Mouse (Mus musculus): Measurements from ENCODE around the gene Nanos2. TPM values are rescaled to one million over a fixed set of nuclear protein-coding genes. Genes with fewer than 3 reads are reported as not detected.
A peak's percentile ranks its signal among the peaks of the same experiment; 100 is the strongest.

The Nanos2 gene
- polyA plus RNA-seq, 1 experiment from 2014 or later = 0.28 TPM

DNA sequence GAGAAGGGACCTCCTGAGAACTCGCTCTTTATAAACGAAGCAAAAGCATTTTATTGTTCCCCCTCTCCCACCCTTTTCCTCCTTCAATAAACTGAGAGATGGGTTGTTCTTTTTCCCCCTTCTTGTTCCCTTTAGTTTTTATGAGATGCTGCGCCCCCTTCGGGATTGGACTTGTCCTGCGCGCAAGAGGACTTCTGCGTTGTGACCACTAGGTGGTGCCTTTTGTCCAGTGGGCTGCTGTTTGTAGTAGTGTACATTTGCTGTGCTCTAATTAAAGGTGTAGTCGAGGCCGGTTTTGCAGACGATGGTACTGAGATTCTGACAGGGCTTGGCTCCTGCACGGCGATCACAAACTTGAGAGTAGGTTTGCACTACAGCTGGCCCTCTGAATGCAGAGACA is 19.3 kb downstream of the Nanos2 start:
- no peaks in the 10 kb centered on the region for H3K27me3 ChIP-seq
- H3K4me1 ChIP-seq = peaks cover 47% of the 10 kb centered on the region
- peak overlapping the region; percentile 99 for H3K4me2 ChIP-seq
- ATAC-seq (ENCODE audit: low FRiP score) = no peak
- peaks cover 31% of the 10 kb centered on the region for H3K36me3 ChIP-seq (replicated peaks)
- WGBS = 5% methylated on average over 12 of the region's 12 CpGs
- H3K4me3 ChIP-seq (replicated peaks) = peak overlapping the region; percentile 98
- H3K27ac ChIP-seq = 0 out of 2 replicates have a peak overlapping the region, but pooled peaks have one; percentile 19
- H3K9ac ChIP-seq = peak overlapping the region; percentile 44; the same call in 1 of the 2 replicates
- H3K9me3 ChIP-seq = no peaks in the 10 kb centered on the region

DNA sequence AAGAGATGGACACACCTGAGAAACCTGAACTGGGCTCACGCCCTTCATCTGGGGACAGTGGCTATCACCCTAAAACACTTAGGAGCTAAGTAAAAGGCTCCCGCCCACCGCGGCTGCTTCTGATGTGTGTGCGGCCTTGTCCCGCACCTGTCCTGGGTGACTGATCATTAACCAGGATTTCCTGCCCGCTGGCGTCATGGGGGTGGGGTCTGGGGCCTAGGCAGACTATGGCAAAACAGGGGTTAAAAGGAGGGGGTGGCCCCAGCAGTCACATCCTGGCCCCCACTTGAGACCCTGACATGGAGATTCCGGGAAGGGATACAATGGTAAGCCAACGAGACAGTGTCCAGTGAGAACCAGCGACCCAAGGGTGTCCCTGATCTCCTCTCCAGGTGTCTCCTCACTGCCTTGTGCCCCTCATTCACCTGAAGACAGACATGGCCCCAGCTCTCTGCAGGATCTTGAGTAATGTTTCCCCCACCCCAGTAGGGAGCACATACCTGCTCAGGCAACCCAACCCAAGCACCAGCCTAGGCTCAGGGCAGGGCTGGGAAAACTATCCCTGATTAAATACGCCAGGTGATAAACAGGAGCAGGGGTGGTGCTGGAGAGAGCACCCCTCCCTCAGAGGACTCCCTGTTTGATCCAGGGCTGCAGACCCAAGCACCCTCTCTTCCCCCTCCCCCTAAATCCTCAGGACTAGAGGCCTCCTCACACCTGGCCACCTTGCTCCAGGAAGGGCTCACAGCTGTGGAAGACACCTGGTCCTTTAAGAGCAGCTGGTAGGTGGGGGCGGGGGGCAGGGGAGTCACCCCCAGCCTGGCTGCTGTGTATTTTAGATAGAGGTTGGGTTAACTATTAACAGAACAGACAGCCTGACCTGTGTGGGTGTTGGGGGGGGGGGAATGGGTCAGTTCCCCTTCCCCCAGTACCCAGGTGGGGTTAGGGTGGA is 20.1 kb downstream of the Nanos2 start:
- no peak for ATAC-seq (ENCODE audit: low FRiP score)
- Histone ChIP-seq H3K4me1 (peaks cover 50% of the 10 kb centered on the region), H3K27ac (no peak overlapping the region), H3K4me2 (no peak overlapping the region), H3K9ac (no peak overlapping the region; the same call in 1 of the 2 replicates), H3K36me3 (replicated peaks) (peaks cover 31% of the 10 kb centered on the region), H3K27me3 (no peaks in the 10 kb centered on the region), H3K9me3 (no peaks in the 10 kb centered on the region), H3K4me3 (replicated peaks) (no peak overlapping the region)
- 80% methylated on average over 13 of the region's 13 CpGs for WGBS

DNA sequence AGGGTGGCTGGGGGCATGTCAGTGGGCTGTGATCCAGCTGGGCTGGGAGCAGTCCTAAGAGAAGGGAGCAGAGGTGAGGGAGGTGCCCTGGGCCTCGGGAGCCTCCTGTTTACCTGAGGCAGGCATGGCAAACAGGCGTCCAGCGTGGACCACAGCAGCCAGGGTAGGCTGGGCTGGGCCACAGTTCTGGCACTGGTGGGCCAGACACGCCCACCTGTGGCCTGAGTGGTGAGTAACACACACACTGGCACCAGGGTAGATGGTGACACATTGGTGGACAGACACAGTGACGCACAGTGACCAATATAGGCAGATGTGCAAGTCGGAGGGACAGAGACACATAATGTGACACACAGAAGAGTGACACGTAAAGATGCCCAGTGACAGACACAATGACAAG is 23.4 kb downstream of the Nanos2 start:
- WGBS = 82% methylated on average over 7 of the region's 7 CpGs
- H3K9ac ChIP-seq = no peak overlapping the region

DNA sequence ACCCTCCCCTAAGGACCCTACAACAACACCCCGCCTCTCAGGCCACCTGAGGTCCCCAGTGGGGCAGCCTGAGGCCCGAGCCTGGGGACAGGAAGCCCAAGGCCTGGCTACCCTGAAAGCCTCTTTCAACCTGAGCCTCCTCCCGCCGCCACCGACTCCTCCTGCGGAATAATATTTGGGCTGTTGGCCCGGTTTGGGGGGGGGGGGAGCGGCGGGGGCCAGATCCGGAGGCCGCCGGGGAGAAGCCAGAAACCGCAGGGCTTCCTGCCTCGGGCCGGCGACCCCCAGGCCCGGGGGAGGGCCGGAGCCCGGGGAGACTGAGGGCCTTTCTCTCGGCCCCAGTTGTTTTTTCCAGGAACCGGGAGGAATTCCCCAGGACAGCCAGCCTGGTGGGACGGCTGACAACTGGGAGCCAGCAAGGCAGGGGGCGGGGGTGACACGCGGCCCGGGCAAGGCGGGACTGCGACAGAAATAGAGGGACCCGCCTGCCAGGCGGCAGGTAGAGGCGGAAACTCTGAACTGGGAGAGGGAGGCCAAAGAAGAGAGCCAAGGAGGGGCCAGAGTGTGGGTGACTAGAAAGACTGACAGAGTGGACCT is 24.9 kb downstream of the Nanos2 start:
- H3K4me3 ChIP-seq (replicated peaks) = peak overlapping the region; percentile 27
- H3K27ac ChIP-seq = no peak overlapping the region
- 4% methylated on average over 31 of the region's 31 CpGs for WGBS
- ATAC-seq (ENCODE audit: low FRiP score) = peak; percentile 30; the same call in 1 of the 2 replicates
- peak overlapping the region; percentile 57 for H3K4me2 ChIP-seq
- no peaks in the 10 kb centered on the region for H3K9me3 ChIP-seq
- peaks cover 9% of the 10 kb centered on the region for H3K36me3 ChIP-seq (replicated peaks)
- peak overlapping the region; percentile 57 for H3K9ac ChIP-seq
- H3K27me3 ChIP-seq = no peaks in the 10 kb centered on the region
- H3K4me1 ChIP-seq = peaks cover 18% of the 10 kb centered on the region

More for the DNA sequence above, 23.4 kb downstream of the Nanos2 start:
- no peaks in the 10 kb centered on the region for H3K27me3 ChIP-seq
- peaks cover 33% of the 10 kb centered on the region for H3K4me1 ChIP-seq
- no peak overlapping the region for H3K4me3 ChIP-seq (replicated peaks)
- no peaks in the 10 kb centered on the region for H3K9me3 ChIP-seq
- no peak overlapping the region for H3K4me2 ChIP-seq
- H3K36me3 ChIP-seq (replicated peaks) = peaks cover 23% of the 10 kb centered on the region
- H3K27ac ChIP-seq = no peak overlapping the region
- no peak for ATAC-seq (ENCODE audit: low FRiP score)

DNA sequence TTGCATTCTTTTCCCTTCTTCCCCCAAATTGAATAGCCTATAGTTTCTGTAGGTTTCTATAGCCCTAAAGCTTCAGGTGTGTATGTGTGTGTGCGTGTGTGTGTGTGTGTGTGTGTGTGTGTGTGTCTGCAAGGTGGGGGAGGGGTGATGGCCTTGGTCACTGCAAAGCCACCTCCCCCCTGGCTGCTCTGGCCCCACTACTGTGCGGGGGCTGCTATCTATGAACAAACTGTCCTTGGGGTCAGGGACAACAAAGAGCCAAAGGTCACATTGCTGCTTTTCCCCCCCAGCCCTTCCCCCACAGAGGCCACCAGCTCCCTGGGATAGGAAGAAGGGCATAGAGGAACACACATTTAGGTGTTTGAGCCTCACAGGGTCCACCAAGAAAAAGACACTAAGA is 25.7 kb downstream of the Nanos2 start:
- H3K9ac ChIP-seq = no peak overlapping the region
- no peak overlapping the region for H3K4me3 ChIP-seq (replicated peaks)
- peaks cover 1% of the 10 kb centered on the region; the same call in 1 of the 2 replicates for H3K36me3 ChIP-seq (replicated peaks)
- H3K27ac ChIP-seq = no peak overlapping the region
- peaks cover 10% of the 10 kb centered on the region for H3K4me1 ChIP-seq
- 67% methylated on average over 2 of the region's 2 CpGs for WGBS
- ATAC-seq (ENCODE audit: low FRiP score) = no peak
- H3K9me3 ChIP-seq = no peaks in the 10 kb centered on the region
- no peak overlapping the region for H3K4me2 ChIP-seq
- no peaks in the 10 kb centered on the region for H3K27me3 ChIP-seq

DNA sequence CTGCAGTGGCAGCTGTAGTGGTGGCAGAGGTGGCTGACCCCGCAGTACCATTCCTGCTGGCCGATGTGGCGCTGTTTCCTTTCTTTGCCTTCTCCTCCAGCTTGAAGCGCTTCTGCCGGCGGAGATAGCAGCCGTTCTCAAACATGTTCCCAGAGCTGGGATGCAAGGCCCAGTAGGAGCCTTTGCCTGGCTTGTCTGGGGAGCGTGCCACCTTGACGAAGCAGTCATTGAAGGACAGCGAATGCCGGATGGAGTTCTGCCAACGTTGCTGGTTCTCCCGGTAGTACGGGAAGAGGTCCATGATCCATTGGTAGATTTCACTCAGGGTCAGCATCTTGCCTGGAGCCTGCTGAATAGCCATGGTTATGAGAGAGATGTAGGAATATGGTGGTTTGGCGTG is 27.3 kb downstream of the Nanos2 start:
- Histone ChIP-seq H3K36me3 (replicated peaks) (no peaks in the 10 kb centered on the region), H3K9ac (no peak overlapping the region), H3K27me3 (peaks cover 4% of the 10 kb centered on the region; the same call in 1 of the 2 replicates), H3K9me3 (no peaks in the 10 kb centered on the region), H3K4me2 (no peak overlapping the region), H3K27ac (no peak overlapping the region), H3K4me1 (peaks cover 10% of the 10 kb centered on the region), H3K4me3 (replicated peaks) (no peak overlapping the region)
- 66% methylated on average over 15 of the region's 15 CpGs for WGBS
- no peak for ATAC-seq (ENCODE audit: low FRiP score)

DNA sequence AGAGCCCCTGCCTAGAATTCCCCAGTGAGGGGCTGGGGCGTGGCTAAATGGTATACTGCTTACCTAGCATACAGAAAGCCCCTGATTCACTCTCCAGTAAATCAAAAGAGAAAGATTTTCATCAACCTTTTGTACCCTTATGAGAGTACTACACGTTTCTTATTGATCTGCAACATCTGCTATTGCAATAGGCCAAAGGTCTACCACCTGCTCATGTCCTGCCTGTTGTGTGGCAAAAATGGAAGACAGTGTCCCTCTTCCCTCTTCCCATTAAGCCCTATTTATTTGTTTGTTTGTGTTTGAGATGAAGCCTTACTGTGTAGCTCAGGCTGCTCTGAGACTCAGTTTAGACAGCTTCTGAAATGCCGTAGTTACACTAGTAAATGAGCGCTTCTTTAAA is 28.8 kb downstream of the Nanos2 start:
- Histone ChIP-seq H3K9me3 (no peaks in the 10 kb centered on the region), H3K4me2 (no peak overlapping the region), H3K4me3 (replicated peaks) (no peak overlapping the region), H3K9ac (no peak overlapping the region), H3K36me3 (replicated peaks) (no peaks in the 10 kb centered on the region), H3K4me1 (peaks cover 10% of the 10 kb centered on the region), H3K27ac (no peak overlapping the region), H3K27me3 (peaks cover 19% of the 10 kb centered on the region)
- 85% methylated on average over 4 of the region's 4 CpGs for WGBS
- ATAC-seq (ENCODE audit: low FRiP score) = no peak

DNA sequence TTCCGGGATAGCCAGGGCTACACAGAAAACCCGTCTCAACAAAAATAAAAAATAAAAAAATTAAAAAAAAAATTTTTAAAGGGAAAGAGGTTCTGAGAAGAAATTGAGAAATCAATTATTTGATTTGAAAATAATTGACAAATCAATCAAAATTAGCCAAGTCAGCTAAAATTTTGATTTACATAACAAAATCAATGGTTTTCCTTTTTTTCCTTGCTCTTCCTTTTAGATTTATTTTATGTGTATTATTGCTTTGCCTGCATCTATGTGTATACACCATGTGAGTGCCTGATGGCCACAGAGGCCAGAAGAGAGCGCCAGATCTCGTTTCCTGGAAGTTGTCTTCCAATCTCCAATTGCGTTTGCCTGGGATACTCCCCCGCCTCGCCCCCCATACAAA is 30.7 kb downstream of the Nanos2 start:
- WGBS = 92% methylated on average over 7 of the region's 7 CpGs
- Histone ChIP-seq H3K4me1 (no peaks in the 10 kb centered on the region), H3K27me3 (peaks cover 37% of the 10 kb centered on the region), H3K27ac (no peak overlapping the region), H3K4me2 (no peak overlapping the region), H3K9me3 (no peaks in the 10 kb centered on the region), H3K9ac (no peak overlapping the region), H3K4me3 (replicated peaks) (no peak overlapping the region), H3K36me3 (replicated peaks) (no peaks in the 10 kb centered on the region)
- ATAC-seq (ENCODE audit: low FRiP score) = no peak

DNA sequence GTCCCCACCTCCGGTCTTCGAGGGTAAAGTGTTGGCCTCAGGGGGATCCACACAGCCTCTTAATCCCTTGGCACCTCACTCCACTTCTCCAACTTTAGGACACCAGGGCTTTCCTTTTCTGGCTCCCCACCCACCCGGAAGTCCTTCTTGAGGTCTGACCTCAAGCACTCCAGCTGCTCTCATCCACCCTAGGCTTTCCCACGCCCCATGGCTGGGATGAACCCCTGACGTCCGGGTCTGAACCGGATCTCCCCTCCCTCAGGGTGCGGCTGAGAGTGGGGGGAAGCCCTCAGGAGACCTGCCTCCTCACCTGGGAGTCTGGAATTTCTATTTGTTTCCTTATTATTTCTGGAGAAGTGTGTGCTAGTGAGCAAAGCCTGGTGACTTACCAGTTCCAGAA is 33.8 kb downstream of the Nanos2 start:
- peaks cover 47% of the 10 kb centered on the region for H3K27me3 ChIP-seq
- H3K9ac ChIP-seq = no peak overlapping the region
- H3K9me3 ChIP-seq = no peaks in the 10 kb centered on the region
- no peak overlapping the region for H3K27ac ChIP-seq
- 28% methylated on average over 8 of the region's 8 CpGs for WGBS
- no peak overlapping the region for H3K4me2 ChIP-seq
- ATAC-seq (ENCODE audit: low FRiP score) = no peak
- peaks cover 18% of the 10 kb centered on the region for H3K4me1 ChIP-seq
- no peaks in the 10 kb centered on the region for H3K36me3 ChIP-seq (replicated peaks)
- H3K4me3 ChIP-seq (replicated peaks) = no peak overlapping the region

DNA sequence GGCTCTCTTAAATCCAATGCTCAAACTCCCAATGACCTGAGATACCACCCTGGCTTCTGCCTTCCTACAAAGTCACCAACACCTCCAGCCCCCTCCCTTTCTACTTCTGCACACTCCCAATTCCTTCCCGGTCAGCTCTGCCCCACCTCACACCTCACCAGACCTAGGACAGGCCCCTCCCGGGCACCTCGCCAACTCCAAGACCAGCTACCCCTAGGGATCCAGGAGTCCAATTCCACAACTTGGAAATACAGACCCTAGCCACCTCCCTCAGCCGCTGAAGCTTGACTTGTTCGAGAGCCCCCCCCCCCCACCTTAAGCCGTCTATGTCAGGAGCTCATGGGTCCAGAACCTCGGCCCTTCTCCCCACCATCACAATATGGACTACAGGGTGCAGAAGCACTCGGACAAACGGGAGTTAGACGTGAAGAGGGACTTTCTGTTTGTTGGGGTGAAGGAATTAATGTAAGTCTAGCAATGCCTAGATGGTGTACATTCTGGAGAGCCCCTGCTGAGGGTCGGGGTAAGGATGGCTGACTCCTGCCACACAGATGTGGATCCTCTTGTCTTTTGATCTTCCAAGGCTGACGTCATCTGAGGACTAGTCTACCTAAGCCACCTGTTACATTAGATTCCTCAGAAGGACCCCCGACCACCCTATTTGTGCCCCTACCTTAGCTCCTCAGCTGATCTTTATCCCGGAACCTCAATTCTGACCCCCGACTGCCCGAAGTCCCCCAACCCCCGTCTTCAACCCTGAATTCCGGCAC is 35.2 kb downstream of the Nanos2 start:
- no peak for ATAC-seq (ENCODE audit: low FRiP score)
- Histone ChIP-seq H3K9me3 (no peaks in the 10 kb centered on the region), H3K9ac (no peak overlapping the region), H3K4me1 (peaks cover 21% of the 10 kb centered on the region), H3K4me3 (replicated peaks) (no peak overlapping the region), H3K4me2 (no peak overlapping the region), H3K27ac (no peak overlapping the region), H3K27me3 (peaks cover 47% of the 10 kb centered on the region), H3K36me3 (replicated peaks) (no peaks in the 10 kb centered on the region)
- 63% methylated on average over 18 of the region's 18 CpGs for WGBS

DNA sequence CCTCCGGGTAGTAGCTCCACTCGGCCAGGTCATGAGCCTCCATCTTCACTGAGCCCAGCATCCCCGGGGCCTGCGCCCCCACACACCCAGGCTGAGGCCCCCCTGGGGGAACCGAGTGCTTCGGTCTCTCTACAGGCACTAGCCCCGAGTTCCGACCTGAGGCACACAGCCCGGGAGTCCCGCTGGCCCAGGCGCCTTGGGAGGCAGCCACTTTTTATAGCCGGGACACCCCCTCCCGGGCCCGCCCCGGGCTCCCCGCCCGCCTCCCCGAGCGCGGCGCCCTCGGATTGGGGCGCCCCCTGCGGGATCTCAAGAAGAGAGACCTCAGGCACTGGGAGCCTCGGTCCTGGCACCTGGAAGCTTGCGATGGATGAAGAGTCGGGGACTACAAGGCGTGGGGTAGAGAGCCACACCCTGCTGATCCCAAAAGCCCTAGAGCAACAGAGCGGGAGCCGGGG is 36.2 kb downstream of the Nanos2 start, which contains the start of gene Foxa3:
Foxa3 (minus strand) TSS at position 182 of the 458 bp plus-strand sequence.
- peak within 1 kb of the TSS; percentile 93 for H3K9ac ChIP-seq
- H3K4me1 ChIP-seq = peaks cover 24% of the 10 kb centered on the region
- ATAC-seq (ENCODE audit: low FRiP score) = peak; percentile 7; the same call in 1 of the 2 replicates
- 4% methylated on average over 28 of the region's 30 CpGs for WGBS
- H3K27ac ChIP-seq = peak within 1 kb of the TSS; percentile 38; the same call in 1 of the 2 replicates
- peaks cover 46% of the 10 kb centered on the region for H3K27me3 ChIP-seq
- no peaks in the 10 kb centered on the region for H3K9me3 ChIP-seq
- H3K36me3 ChIP-seq (replicated peaks) = peaks cover under 1% of the 10 kb centered on the region; the same call in 1 of the 2 replicates
- H3K4me3 ChIP-seq (replicated peaks) = peak within 1 kb of the TSS; percentile 92
- H3K4me2 ChIP-seq = peak within 1 kb of the TSS; percentile 84

DNA sequence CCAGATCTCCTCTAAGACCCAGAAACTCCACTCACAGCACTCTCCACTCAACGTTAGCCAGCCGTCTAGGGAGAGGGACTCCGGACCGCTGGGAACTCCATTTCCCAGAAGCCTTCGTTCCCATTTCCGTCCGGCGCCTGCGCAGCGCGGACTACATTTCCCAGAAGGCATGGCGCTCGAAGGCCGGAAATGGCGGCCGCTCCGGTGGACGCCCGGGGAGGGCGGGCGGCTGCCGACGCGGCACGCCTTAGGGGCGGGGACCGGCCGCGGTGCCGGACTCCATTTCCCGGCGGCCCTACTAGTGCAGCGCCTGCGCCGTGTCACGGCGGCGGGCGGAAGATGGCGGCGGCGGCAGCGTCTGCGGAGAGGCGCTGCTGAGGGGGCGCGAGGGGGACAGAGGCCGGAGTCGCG is 36.9 kb downstream of the Nanos2 start, which contains the start of gene Sympk:
Sympk (plus strand) TSS at position 282 of the 411 bp plus-strand sequence.
- Histone ChIP-seq H3K9ac (peak within 1 kb of the TSS; percentile 93), H3K9me3 (no peaks in the 10 kb centered on the region), H3K4me2 (peak within 1 kb of the TSS; percentile 84), H3K4me3 (replicated peaks) (peak within 1 kb of the TSS; percentile 92), H3K27ac (peak within 1 kb of the TSS; percentile 38; the same call in 1 of the 2 replicates), H3K36me3 (replicated peaks) (peaks cover 7% of the 10 kb centered on the region), H3K4me1 (peaks cover 24% of the 10 kb centered on the region), H3K27me3 (peaks cover 45% of the 10 kb centered on the region)
- under 1% methylated on average over 43 of the region's 50 CpGs for WGBS
- ATAC-seq (ENCODE audit: low FRiP score) = peak; percentile 96

Data from forebrain, embryonic 12.5 days (tissue).